Mouse (Mus musculus) cerebellum, adult (tissue): ENCODE measurements at regions not wholly inside any gene's neighbourhood (a gene's known extent, or its start where the extent isn't known, plus 50 kb on each side); places are given as distances from the start of the nearest gene placed in this dataset.
"Not testable (repeated sequence)": the region's sequence is repeated elsewhere in the genome, so short reads cannot be mapped to it uniquely, and the experiment has no call there.

Experiments used
- ATAC-seq: cut with Nextera tagmentation; 2 replicates; pipeline ENCODE4 v1.9.2; 2017; ENCODE audit warnings: mild to moderate bottlenecking, moderate library complexity, mixed read lengths; ENCODE audit not compliant: insufficient number of reproducible peaks, low FRiP score, low TSS enrichment

GRCm38 (mm10) chr10:68943239-68943638 lies 208.0 kb upstream of the Rhobtb1 start:
- no peak for ATAC-seq

- no peak for ATAC-seq
Observed at GRCm38 (mm10) chr10:68956539-68956938, 194.7 kb upstream of the Rhobtb1 start.

DNA sequence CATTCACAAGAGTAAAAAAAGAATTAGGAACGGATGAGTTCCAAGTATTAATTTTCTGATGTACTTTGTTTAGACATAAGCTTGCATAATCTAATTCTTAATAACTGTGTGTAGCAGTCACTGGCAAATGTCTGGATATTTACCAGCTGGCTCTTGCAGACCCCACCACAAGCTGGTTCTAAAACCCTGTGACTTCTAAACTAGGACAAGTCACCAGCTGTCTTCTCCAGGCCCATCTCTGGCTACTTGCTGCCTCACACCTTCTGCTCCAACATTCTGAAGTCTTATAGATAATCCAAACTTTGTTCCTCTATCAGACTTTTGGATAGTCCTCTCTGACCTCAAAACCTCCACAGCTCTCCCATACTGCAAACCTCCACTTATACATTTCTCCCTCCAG lies 189.9 kb upstream of the Rhobtb1 start:
- ATAC-seq: no peak

DNA sequence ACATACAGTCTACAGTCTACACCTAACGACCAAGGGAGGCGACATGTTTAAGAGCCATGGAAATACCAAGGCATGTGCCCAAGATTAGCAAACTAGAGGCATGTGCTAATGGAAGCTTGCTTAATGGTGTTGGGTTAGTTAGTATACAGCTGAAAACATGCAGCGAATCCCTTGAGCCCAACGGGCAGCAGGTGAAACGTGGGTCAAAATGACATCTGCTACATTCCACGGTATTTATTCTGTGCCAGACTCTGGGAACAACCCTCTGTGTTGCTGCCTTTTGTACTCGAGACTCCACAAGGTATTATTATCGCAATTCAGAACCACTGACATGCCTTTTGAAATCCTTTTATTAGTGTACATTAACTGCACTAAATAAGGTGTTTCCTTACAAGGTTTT lies 188.1 kb upstream of the Rhobtb1 start:
- ATAC-seq: no peak

DNA sequence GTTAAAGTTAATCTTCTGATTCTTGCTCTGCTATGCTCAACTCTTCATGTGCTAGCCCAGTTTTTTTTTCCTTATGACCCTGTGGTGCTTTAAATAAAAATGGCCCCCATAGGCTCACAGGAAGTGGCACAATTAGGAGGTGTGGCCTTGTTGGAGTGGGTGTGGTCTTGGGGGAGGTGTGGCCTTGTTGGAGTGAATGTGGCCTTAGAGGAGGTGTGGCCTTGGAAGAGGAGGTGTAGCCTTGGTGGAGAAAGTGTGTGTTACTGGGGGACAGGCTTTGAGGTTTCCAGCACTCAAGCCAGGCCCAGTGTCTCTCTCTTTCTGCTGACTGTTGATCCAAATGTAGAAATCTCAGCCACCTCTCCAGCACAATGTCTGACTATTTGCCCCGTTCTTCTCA lies 186.0 kb upstream of the Rhobtb1 start:
- ATAC-seq: no peak

GRCm38 (mm10) chr10:68967976-68968968 lies 183.0 kb upstream of the Rhobtb1 start:
- ATAC-seq: no peak

DNA sequence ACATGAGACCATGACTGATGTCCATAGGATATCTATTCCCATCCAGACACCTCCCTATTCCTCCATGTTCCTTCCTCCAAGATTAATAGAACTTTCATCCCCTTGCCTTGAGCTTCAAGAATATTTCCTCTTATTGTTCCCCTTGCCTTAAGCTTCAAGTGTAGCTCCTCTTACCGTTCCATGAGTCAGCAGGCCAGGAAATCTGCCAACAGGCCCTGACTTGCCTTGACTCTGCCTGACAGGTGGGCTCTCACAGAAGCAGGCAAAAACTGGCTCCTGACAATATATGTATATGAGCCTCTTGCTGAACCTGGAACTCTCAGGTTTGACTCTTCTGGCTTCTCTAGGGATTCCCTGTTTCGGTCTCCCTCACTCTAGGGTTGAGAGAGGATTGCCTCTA lies 180.7 kb upstream of the Rhobtb1 start:
- ATAC-seq: no peak

DNA sequence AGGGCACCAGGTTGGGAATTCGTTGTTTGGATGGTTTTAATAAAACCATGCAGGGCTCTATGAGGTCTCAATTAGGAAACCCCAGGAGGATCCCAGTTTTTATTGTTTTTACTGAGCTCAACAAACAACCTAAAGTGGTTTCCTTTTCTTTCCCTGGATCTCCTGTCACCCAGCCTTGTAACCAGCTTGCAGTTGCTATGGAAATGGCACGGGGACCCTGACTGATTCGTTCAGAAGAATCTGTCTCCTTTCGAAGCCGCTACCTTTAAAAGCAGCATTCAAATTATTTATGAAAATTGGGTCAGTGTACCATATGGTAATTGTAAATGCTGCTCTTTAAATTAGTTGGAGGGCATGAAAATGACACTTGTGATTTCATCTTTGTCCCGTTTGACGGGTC lies 176.5 kb upstream of the Rhobtb1 start:
- no peak for ATAC-seq

DNA sequence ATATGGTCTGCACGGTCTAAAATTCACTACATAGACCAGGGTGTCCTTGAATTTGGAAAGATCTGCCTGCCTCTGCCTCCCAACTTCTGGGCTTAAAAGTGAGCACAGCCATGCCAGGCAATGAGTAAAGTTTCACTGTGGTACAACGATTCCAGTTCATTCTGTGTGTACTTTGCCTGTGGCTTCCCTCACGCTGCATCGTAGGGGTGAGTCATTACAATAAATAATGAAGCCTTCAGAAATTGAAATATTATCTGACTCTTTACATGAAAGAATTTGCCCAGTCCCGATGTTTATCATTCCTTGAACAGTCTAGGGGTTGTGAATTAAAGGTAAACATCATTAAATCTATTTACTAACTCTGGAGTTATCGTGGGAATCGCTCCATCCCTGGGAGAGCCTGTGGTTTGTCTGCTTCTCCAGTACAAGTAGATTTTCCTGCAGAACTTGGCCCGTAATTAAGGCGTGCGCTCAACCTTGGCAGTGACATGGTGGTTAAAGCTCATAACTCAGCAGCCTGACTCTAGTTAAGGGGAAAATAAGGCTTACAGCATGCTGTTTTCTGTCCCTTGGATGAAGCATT lies 174.7 kb upstream of the Rhobtb1 start:
- no peak for ATAC-seq

DNA sequence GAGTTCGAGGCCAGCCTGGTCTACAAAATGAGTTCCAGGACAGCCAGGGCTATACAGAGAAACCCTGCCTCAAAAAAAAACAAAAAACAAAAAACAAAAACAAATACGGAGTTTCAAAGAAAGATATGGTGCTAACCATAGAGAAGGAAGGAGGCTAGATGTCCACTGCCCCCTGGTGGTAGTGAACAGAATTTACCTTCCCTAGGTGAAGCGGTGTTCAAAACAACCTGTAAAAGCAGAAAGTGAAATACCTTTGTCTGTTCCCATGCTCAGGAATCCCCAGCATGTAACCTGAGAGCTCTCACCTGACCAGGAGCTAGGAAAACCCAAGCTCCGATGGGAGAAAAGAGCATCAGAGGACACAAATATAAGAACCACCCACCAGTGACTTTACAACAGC lies 173.1 kb upstream of the Rhobtb1 start:
- no peak for ATAC-seq

GRCm38 (mm10) chr10:68979949-68980348 lies 171.3 kb upstream of the Rhobtb1 start:
- ATAC-seq: no peak

GRCm38 (mm10) chr10:68982288-68982687 lies 168.9 kb upstream of the Rhobtb1 start:
- no peak for ATAC-seq

GRCm38 (mm10) chr10:68990584-68990983 lies 160.7 kb upstream of the Rhobtb1 start:
- no peak for ATAC-seq

GRCm38 (mm10) chr10:68999610-69000009 lies 151.6 kb upstream of the Rhobtb1 start:
- ATAC-seq: no peak

DNA sequence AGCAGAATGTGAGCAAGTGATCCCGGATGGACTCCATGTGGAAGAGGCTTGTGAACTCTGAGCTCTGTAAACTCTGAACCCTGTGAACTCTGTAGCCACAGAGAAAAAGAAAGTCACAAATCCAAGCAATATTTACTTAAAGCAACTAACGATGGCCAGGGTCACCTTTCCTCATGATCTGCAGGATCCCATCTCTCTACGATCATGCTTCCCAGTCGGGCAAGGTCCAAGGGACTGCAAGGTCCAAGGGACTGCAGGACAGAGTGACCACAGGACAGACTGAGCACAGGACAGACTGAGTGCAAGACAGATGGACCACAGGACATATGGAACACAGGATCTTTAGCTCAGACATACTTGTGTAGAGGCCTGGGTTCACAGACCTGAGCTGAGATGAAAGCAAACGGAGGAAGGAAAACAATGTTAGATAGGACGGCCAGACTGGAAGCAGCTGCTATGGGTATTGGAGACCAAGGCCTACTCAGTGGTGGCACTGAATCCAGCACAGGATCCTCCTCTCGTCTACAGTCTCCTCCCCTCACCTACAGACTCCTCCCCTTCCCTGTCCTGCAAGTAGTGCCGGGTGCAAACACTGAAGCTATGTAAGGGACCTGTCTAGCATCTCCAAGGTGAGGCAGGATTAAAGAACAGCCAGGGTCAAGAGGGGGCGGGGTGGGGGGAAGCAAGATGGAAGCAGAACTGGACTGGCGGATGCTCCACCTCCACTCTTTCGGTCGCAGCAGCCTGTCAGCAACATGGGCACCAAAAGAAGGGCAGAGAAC lies 149.4 kb upstream of the Rhobtb1 start:
- ATAC-seq: no peak

- no peak for ATAC-seq
Observed at GRCm38 (mm10) chr10:69005199-69005872, 145.9 kb upstream of the Rhobtb1 start.

DNA sequence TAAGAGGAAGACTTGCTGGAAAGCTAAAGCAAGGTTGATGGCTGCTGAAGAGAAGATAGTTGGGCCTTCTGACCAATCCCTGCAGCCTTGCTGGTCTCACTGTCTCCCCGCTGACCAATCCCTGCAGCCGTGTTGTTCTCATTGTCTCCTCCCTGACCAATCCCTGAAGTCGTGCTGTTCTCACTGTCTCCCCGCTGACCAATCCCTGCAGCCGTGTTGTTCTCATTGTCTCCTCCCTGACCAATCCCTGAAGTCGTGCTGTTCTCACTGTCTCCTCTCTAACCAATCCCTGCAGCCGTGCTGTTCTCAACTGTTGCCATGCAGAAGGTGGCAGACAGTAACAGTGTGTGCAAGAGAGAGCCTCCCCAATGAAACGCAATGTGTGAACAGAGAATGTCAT lies 142.6 kb upstream of the Rhobtb1 start:
- not testable (repeated sequence) for ATAC-seq

- no peak for ATAC-seq
Observed at GRCm38 (mm10) chr10:69020811-69021743, 130.2 kb upstream of the Rhobtb1 start.

- ATAC-seq: no peak
Observed at GRCm38 (mm10) chr10:69033410-69033809, 117.8 kb upstream of the Rhobtb1 start.
